Mouse (Mus musculus): ENCODE data around the gene Hltf. TPM values are rescaled to one million over a fixed set of nuclear protein-coding genes. Genes with fewer than 3 reads are reported as not detected.

The Hltf gene
- total and polyA plus RNA-seq, 2 experiments: 1.2 to 15.2 TPM

DNA sequence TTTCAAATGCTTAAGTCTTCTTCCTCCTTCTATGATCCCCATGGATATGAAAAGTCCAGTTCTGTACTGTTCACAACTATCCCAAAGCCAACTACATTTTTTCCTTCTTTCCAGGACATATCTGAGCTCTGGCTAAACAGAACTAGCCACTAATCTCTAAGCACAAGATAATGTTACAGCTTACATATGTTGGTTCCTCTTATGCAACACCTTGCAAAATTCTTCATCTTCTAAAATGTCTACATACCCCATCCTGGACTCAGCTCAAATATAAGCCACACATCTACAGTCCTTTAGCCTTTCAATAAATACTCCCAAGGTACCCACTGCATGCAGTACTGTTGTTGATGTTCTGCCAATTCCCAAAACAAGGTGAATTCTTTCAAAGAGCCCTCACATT lies 31.1 kb upstream of the Hltf start:
- Histone ChIP-seq H3K27me3 (ENCODE audit: control insufficient read depth, insufficient read depth, low read length) (no peaks in the 10 kb centered on the region), H3K4me3 (ENCODE audit: insufficient read depth, low read depth, low read length) (no peak overlapping the region), H3K36me3 (ENCODE audit: control insufficient read depth, insufficient read depth, low read length) (peaks cover 37% of the 10 kb centered on the region), H3K79me2 (ENCODE audit: control insufficient read depth, insufficient read depth, low read length) (no peaks in the 10 kb centered on the region; the same call in 1 of the 2 replicates), H3K9ac (ENCODE audit: low read depth, low read length) (no peak overlapping the region), H3K4me1 (ENCODE audit: control insufficient read depth, insufficient read depth, low read length) (no peaks in the 10 kb centered on the region), H3K27ac (replicated peaks; ENCODE audit: insufficient read depth, low read depth, low read length) (no peak overlapping the region)
- no peak for TF ChIP-seq POLR2A (IDR thresholded peaks at IDR 0.05; ENCODE audit: extremely low read depth, insufficient read depth, low read length)
- no peak for TF ChIP-seq CTCF (IDR thresholded peaks at IDR 0.05; ENCODE audit: low read depth, low read length)
- DNase-seq (ENCODE audit: extremely low read depth, low read depth, low spot score): no peak

DNA sequence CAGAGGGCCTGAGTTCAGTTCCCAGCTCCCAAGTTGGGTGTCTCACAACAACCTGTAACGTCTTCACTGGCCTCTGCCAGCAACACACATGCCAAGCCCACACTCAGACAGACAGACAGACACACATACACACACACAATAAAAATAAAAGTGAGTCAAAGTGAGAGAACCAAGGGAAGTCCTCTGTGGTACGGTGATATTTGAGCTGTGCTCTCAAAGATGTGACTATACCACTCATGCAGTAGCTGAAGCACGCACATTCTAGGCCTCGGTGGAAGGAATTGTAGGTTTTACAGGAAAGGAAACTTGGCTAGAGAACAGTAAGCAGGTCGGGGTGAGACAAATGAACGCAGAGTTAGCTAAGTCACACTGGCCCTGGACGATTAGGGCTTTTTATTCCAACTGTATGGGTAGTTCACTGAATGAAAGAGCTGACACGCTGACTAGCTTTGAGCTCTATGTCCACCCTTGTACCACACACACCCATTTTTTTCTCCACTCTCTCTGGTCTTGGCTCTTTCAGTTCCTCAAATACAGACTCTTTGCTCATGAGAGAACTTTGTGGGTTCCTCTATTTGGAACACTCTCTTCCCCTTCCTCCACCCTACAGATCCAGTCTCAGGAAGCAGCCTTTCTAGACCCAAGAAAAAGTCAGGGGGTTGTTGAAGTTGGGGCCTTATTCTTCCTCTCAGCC lies 30.5 kb upstream of the Hltf start:
- no peaks in the 10 kb centered on the region; the same call in 1 of the 2 replicates for H3K79me2 ChIP-seq (ENCODE audit: control insufficient read depth, insufficient read depth, low read length)
- H3K4me1 ChIP-seq (ENCODE audit: control insufficient read depth, insufficient read depth, low read length): no peaks in the 10 kb centered on the region
- no peak for TF ChIP-seq POLR2A (IDR thresholded peaks at IDR 0.05; ENCODE audit: extremely low read depth, insufficient read depth, low read length)
- TF ChIP-seq CTCF (IDR thresholded peaks at IDR 0.05; ENCODE audit: low read depth, low read length): no peak
- peaks cover 37% of the 10 kb centered on the region for H3K36me3 ChIP-seq (ENCODE audit: control insufficient read depth, insufficient read depth, low read length)
- no peak overlapping the region for H3K9ac ChIP-seq (ENCODE audit: low read depth, low read length)
- no peak overlapping the region for H3K4me3 ChIP-seq (ENCODE audit: insufficient read depth, low read depth, low read length)
- no peaks in the 10 kb centered on the region for H3K27me3 ChIP-seq (ENCODE audit: control insufficient read depth, insufficient read depth, low read length)
- peak overlapping the region; percentile 12; the same call in 1 of the 2 replicates for H3K27ac ChIP-seq (replicated peaks; ENCODE audit: insufficient read depth, low read depth, low read length)
- WGBS: 87% methylated on average over 8 of the region's 8 CpGs
- peak; percentile 59 for DNase-seq (ENCODE audit: extremely low read depth, low read depth, low spot score)

DNA sequence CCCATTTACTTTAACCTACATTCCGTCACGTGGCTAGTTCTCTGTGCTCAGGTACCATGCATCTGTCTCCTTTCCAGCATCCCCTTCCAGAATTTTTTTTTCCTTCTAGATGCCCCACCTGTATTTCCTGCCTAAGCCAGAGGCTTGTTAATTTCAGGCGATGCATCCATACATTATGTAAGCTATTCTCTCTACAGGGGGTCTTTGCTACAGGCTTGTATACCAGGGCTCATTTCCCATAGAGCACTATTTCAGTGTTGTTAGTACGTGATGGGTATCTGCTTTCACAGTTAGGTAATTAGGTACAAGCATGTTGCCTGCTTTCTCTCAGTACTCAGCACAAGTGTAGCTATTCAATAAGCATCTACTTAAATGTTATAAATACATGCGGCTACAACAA lies 29.8 kb upstream of the Hltf start:
- no peak for DNase-seq (ENCODE audit: extremely low read depth, low read depth, low spot score)
- peaks cover 33% of the 10 kb centered on the region for H3K36me3 ChIP-seq (ENCODE audit: control insufficient read depth, insufficient read depth, low read length)
- 95% methylated on average over 5 of the region's 5 CpGs for WGBS
- no peaks in the 10 kb centered on the region for H3K27me3 ChIP-seq (ENCODE audit: control insufficient read depth, insufficient read depth, low read length)
- peaks cover under 1% of the 10 kb centered on the region; the same call in 1 of the 2 replicates for H3K79me2 ChIP-seq (ENCODE audit: control insufficient read depth, insufficient read depth, low read length)
- TF ChIP-seq CTCF (IDR thresholded peaks at IDR 0.05; ENCODE audit: low read depth, low read length): no peak
- TF ChIP-seq POLR2A (IDR thresholded peaks at IDR 0.05; ENCODE audit: extremely low read depth, insufficient read depth, low read length): no peak
- no peak overlapping the region for H3K9ac ChIP-seq (ENCODE audit: low read depth, low read length)
- H3K4me3 ChIP-seq (ENCODE audit: insufficient read depth, low read depth, low read length): no peak overlapping the region
- H3K27ac ChIP-seq (replicated peaks; ENCODE audit: insufficient read depth, low read depth, low read length): no peak overlapping the region
- H3K4me1 ChIP-seq (ENCODE audit: control insufficient read depth, insufficient read depth, low read length): no peaks in the 10 kb centered on the region

DNA sequence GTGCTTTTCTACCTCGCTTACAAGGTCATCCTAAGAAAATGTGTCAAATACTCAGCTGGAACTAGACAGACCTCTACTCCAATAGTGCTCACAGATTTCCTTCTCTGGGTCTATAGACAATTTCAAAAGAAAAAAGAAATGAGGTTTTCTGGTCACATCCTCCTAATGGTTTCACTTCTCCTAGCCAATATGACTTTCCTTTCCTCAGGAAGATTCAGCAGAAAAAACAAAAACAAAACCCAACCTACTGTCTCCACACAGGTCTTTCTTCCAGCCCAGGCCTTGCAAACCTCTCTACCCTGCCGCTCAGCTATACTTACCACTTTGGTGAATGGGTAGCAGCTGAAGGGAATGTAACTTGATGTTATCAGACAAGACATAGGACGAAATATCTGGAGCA lies 29.0 kb upstream of the Hltf start:
- Histone ChIP-seq H3K27ac (replicated peaks; ENCODE audit: insufficient read depth, low read depth, low read length) (no peak overlapping the region), H3K9ac (ENCODE audit: low read depth, low read length) (no peak overlapping the region), H3K36me3 (ENCODE audit: control insufficient read depth, insufficient read depth, low read length) (peaks cover 32% of the 10 kb centered on the region), H3K4me1 (ENCODE audit: control insufficient read depth, insufficient read depth, low read length) (peaks cover 2% of the 10 kb centered on the region; the same call in 1 of the 2 replicates), H3K79me2 (ENCODE audit: control insufficient read depth, insufficient read depth, low read length) (peaks cover 5% of the 10 kb centered on the region; the same call in 1 of the 2 replicates), H3K27me3 (ENCODE audit: control insufficient read depth, insufficient read depth, low read length) (no peaks in the 10 kb centered on the region), H3K4me3 (ENCODE audit: insufficient read depth, low read depth, low read length) (no peak overlapping the region)
- DNase-seq (ENCODE audit: extremely low read depth, low read depth, low spot score): no peak
- TF ChIP-seq POLR2A (IDR thresholded peaks at IDR 0.05; ENCODE audit: extremely low read depth, insufficient read depth, low read length) (no peak), CTCF (IDR thresholded peaks at IDR 0.05; ENCODE audit: low read depth, low read length) (no peak)
- 91% methylated on average over 3 of the region's 3 CpGs for WGBS

DNA sequence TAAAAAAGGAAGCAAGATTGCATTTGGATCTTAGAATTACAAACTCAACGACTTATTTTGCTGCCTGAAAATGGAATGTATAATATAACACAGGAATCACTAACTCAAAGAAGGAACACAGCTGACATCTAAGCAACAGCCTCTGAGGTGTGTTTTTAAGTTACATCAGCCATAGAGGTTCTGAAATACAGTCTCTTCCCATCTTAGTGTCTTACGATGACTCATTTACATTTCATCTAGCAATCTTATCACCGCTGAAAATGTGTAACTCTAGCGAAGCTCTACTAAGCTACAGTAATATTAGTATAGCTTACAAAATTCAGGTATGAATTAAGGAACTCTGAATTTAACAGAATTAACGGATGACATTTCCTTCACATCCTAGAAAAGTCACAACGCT lies 26.8 kb upstream of the Hltf start:
- 90% methylated on average over 6 of the region's 6 CpGs for WGBS

More for the DNA sequence above, 26.8 kb upstream of the Hltf start:
- DNase-seq (ENCODE audit: extremely low read depth, low read depth, low spot score): no peak
- peaks cover 6% of the 10 kb centered on the region for H3K4me1 ChIP-seq (ENCODE audit: control insufficient read depth, insufficient read depth, low read length)
- no peak overlapping the region for H3K9ac ChIP-seq (ENCODE audit: low read depth, low read length)
- H3K79me2 ChIP-seq (ENCODE audit: control insufficient read depth, insufficient read depth, low read length): peaks cover 8% of the 10 kb centered on the region; the same call in 1 of the 2 replicates
- no peak overlapping the region for H3K27ac ChIP-seq (replicated peaks; ENCODE audit: insufficient read depth, low read depth, low read length)
- H3K4me3 ChIP-seq (ENCODE audit: insufficient read depth, low read depth, low read length): no peak overlapping the region
- TF ChIP-seq POLR2A (IDR thresholded peaks at IDR 0.05; ENCODE audit: extremely low read depth, insufficient read depth, low read length) (no peak), CTCF (IDR thresholded peaks at IDR 0.05; ENCODE audit: low read depth, low read length) (no peak)
- no peaks in the 10 kb centered on the region for H3K27me3 ChIP-seq (ENCODE audit: control insufficient read depth, insufficient read depth, low read length)
- H3K36me3 ChIP-seq (ENCODE audit: control insufficient read depth, insufficient read depth, low read length): peaks cover 19% of the 10 kb centered on the region
